Mouse (Mus musculus): ENCODE results near the gene Rnf43. TPM values are rescaled to one million over a fixed set of nuclear protein-coding genes. Genes with fewer than 3 reads are reported as not detected.

Gene Rnf43
- 3.1 and 3.5 TPM in 2 replicates for polyA plus RNA-seq (2012; rRNA removed)

GRCm38 (mm10) chr11:87662407-87662806 lies at the start of gene Rnf43:
Rnf43 (plus strand) TSS chr11:87662722.
- peak; percentile 58 for DNase-seq (ENCODE audit: low spot score)

- DNase-seq (ENCODE audit: low spot score): no peak
Measured at GRCm38 (mm10) chr11:87613972-87614371, 48.5 kb upstream of the Rnf43 start.

GRCm38 (mm10) chr11:87615551-87615950 lies 47.0 kb upstream of the Rnf43 start:
- no peak for DNase-seq (ENCODE audit: low spot score)

- DNase-seq (ENCODE audit: low spot score): no peak
Measured at GRCm38 (mm10) chr11:87615952-87616351, 46.6 kb upstream of the Rnf43 start.

DNA sequence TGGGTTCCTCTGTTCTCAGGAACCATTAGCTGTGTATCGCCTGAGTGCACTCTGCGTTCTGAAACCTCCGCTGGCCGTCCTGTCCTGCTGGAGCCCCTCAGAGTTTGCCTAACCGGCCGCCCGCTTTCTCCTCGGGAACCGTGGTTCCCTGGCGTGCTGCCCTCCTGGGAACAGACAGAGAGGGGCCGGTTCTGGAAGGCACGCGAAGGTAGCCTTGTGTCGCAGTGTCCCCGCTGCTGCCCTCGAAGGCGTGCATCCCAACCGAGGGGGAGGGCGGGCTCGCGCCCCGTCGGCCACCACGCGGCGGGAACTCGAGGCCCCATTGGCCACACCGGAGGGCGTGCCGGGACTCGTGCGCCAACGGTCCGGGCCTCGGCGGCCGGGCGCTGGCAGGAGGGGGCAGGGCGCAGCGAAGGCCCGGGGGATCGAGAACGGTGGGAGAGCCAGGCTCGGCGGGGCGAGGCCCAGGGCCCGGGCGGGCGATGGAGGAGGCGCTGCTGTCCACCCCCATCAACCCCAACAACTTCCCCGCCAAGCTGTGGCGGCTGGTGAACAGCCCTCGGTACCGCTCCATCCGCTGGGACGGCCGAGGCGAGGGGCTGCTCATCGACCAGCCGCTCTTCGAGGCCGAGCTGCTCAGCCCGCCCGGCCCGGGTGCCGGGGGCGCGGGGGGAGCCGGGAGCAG lies 45.6 kb upstream of the Rnf43 start, which contains the start of gene Hsf5:
Gene Hsf5 (plus strand): TSS at position 375 of the 685 bp plus-strand sequence.
- DNase-seq (ENCODE audit: low spot score): no peak

DNA sequence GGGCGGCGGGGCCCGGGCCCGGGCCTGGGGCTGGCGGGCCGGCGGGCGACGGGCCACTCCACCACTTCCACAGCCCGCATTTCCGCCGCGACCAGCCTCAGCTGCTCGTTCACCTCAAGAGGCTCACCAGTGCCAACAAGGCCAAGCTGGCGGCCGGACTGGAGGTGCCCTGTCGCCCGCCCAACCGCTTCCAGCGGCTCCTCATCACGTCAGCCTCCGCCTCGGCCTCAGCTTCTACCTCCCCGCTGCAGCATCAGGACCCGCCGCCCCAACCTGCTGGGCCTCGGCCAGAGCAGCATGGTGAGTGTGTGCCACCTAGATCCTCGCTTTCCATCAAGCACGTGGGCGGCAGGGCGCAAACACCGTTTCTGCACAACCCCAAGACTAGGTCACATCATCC lies 44.9 kb upstream of the Rnf43 start:
- no peak for DNase-seq (ENCODE audit: low spot score)

DNA sequence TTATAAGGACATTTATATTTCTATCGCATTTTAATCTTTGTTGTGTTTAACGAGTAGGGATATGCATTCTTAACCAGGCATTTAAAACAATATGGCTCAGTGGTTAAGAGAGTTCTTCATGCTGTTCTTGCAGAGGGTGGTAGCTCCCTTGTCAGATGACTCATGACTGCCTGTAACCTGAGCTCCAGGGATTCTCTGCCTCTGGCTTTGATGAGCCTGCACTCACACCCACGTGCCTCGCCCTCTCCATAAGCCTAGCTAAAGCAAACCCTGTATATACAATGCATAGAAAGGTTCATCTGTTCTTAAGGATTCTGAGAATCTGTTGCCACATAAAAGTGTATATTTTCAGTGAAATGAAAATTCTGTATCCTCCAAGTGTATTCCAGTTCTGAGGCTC lies 39.4 kb upstream of the Rnf43 start:
- DNase-seq (ENCODE audit: low spot score): no peak

GRCm38 (mm10) chr11:87629859-87630258 lies 32.7 kb upstream of the Rnf43 start:
- DNase-seq (ENCODE audit: low spot score): no peak

- no peak for DNase-seq (ENCODE audit: low spot score)
Measured at GRCm38 (mm10) chr11:87638793-87639192, 23.7 kb upstream of the Rnf43 start.

GRCm38 (mm10) chr11:87639206-87639605 lies 23.3 kb upstream of the Rnf43 start:
- DNase-seq (ENCODE audit: low spot score): peak; percentile 47

GRCm38 (mm10) chr11:87642865-87643264 lies 19.7 kb upstream of the Rnf43 start:
- no peak for DNase-seq (ENCODE audit: low spot score)

DNA sequence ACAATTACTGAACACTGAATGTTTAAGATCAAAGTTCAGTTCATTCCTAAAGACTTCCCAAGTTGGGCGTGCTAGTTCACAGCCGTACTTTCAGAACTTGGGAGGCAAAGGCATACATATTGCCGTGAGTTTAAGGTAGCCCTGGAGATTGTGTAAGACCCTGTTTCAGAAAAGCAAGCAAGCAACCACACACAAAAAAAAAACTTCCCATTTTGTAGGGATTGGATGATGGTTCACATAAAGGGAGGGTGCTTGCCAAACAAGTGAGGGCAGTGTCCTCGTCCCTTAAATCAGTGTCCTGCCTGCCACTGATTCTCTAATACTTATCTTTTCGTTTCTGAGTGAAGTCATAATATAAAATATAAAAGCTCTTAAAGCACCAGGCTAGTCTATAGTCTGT lies 7.8 kb upstream of the Rnf43 start:
- no peak for DNase-seq (ENCODE audit: low spot score)

DNA sequence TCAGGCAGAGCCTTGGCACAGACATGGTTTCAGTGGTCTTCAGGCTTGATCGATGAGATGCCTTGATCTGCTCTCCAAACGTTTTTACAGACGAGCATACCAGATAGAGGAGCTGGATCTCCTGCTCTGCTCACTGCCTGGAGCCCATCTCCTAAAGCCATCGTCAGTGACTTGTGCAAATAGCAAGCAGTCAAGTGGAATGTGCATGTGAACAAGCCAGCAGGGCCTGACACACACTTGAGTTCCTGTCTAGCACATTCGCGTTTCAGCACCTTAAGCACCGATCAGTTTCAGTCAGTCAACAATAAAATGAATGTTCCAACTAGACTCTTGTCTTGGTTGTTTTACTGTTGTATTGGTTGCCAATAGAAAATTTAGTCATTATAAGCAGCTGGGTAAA lies 3.3 kb upstream of the Rnf43 start:
- no peak for DNase-seq (ENCODE audit: low spot score)

DNA sequence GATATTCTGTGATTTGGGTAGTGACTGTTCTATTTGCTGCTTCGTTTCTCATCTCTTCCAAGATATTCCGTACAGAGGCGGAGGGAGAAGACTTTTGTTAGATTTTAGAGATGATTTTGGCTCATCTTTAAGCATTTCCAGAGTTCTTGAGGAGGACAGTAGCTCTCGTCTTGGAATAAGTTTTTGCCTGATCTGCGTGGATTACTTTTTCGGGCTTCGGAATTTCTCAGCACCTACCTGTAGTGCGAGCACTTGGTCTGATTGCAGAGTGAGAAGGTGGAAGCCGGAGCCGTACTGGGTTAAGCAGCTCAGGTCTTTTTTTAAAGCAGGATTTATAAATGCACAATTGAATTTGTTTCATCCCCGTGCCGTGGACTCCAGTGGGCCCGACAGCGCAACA lies 300 bp downstream of the Rnf43 start:
- no peak for DNase-seq (ENCODE audit: low spot score)

DNA sequence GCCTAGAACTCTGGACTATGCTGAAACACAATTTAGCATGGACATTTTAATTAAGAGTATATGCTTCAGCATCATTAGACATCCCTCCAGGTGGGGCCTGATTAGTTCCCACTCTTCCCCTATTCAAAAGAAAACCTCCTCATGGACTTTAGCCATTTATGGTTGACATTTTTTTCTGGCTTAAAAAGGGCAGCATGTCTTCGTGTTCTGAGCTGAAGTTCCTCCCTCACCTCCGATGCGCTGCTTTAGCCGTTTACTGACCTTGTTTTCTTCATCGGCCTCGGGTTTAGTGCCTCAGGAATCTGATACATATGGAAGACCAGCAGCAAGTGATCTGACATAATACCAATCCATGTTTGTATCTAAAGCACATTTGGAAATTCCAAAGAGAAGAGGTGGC lies 1.4 kb downstream of the Rnf43 start:
- no peak for DNase-seq (ENCODE audit: low spot score)

DNA sequence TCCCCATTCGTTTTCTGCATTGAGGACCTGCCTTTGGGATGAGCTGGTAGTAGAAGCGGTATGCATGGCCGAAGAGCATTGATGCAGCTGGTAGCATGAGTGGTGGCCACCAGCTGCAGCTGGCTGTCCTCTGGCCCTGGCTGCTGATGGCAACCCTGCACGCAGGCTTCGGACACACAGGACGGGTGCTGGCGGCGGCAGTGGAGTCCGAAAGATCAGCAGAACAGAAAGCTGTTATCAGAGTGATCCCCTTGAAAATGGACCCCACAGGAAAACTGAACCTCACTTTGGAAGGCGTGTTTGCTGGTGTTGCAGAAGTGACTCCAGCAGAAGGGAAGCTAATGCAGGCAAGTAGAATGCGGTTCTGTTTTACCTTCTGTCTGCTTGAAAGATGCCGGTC lies 2.0 kb downstream of the Rnf43 start:
- DNase-seq (ENCODE audit: low spot score): no peak

GRCm38 (mm10) chr11:87665224-87665623 lies 2.7 kb downstream of the Rnf43 start:
- DNase-seq (ENCODE audit: low spot score): no peak

- no peak for DNase-seq (ENCODE audit: low spot score)
Measured at GRCm38 (mm10) chr11:87665658-87666057, 3.1 kb downstream of the Rnf43 start.

DNA sequence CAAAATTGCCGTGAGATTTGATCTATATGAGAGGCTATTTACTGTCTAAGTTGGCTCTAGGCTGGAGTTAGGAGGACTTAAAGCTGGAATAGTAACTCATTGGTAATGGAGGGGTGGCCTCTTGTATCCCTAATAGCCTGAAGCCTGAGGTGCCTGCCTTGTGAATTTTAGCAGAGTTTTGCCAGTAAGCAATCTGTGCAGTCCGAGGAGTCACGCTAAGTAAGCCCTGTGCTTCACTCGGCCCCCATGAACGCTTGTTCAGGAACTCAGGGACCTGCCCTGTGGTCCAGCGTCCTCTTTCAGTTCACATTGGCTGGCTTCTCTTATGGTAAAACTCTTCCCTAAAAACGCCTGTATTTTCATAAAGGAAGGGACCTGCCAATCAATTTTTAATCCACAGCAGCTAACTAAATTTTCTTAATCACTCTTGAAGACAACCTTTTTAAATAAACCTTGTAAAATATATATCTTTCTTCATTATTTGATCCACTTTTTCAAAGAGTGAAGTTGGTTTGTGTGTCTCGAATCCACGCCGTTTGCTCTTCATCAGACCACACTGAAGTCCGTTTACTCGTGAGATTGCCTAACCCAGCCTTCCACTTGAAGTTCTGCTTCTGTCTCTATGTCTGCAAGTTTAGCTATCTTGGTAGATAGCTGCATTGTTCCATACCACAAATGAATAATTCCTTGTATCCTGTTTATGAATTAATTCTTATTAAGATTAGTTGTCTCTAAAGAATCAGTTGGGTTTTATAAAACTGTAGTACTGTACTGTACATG lies 3.9 kb downstream of the Rnf43 start:
- no peak for DNase-seq (ENCODE audit: low spot score)

GRCm38 (mm10) chr11:87667107-87668090 lies 4.9 kb downstream of the Rnf43 start:
- no peak for DNase-seq (ENCODE audit: low spot score)

- DNase-seq (ENCODE audit: low spot score): no peak
Measured at GRCm38 (mm10) chr11:87673282-87673681, 10.8 kb downstream of the Rnf43 start.

DNA sequence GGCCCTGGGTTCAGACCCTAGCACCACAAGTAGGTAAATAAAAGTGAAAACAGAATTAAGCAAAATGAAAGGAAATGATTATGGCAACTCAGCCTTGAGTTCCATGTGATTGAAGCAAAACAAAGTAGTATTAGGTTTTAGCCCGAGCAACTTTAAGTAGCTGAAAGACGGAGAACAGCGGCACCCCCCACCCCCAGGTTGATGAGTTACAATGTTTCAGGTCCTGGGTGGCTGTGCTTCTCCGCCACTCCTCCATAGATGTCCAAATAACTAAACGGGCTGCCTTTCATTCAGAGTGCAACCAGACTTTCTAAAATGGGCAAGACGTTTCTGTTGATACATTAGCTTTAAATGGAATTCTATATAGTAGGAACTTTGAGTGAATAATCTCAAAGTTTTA lies 13.1 kb downstream of the Rnf43 start:
- no peak for DNase-seq (ENCODE audit: low spot score)

Data from urinary bladder, adult 2 months (tissue).